Mouse (Mus musculus): ENCODE data around the gene Gucy2c.

DNA sequence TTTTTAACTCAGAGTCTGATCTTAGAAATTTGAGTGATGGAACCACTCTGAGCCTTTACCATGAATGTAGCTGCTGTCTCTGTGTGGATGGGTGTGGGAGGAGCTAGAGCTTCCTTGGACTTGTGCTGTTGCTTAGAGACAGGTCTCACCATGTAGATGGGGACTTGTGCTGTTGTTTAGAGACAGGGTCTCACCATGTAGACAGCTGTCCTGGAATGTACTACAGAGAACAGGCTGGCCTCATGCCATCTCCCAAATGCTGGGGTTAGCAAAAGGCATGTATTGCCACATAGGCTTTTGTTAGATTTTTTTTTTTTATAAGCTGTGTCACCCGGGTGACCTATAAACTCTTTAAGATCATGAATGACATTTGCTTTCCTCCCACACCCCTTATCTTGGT, 17.7 kb downstream of the Gucy2c start:
- TF ChIP-seq CTCF (IDR thresholded peaks at IDR 0.05; ENCODE audit: low read depth), result no peak
- TF ChIP-seq EP300 (optimal IDR thresholded peaks at IDR 0.05), result no peak

Measured in stomach, postnatal 0 days (tissue).